Mouse (Mus musculus) erythroblast, embryonic 14.5 days (primary cell): Measurements from ENCODE around the gene Hcfc1.

ENCODE experiments used
- GATA1 ChIP-seq: IDR thresholded peaks from 2 replicates; pipeline ENCODE4 v1.6.1; 2012; ENCODE audit warnings: low read length, inconsistent platforms, mixed read lengths
- TAL1 ChIP-seq: IDR thresholded peaks from 3 replicates; pipeline ENCODE4 v1.6.1; 2012; ENCODE audit warnings: low read length, inconsistent platforms, mixed read lengths

DNA sequence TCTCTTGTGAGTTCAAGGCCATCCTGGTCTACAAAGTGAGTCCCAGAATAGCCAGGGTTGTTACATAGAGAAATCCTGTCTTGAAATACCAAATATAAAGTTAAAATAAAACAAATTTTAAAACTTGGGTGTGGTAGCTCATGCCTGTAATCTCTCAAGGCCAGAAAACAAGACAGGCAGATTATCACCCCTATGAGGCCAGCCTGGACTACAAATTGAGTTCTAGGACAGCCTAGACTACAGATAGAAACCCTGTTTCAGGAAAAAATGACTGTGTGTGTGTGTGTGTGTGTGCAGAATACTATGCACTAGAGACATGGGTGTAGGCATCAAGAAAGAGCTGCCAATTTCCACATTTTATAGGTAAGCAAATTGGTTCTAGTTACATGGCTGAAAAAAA is 4.6 kb upstream of the Hcfc1 start:
- 0 out of 2 replicates have a peak, but pooled peaks have one; percentile 41 for TF ChIP-seq GATA1
- peak; percentile 41; the same call in 2 of the 3 replicates for TF ChIP-seq TAL1
